Mouse (Mus musculus): ENCODE measurements at regions not wholly inside any gene's neighbourhood (a gene's known extent, or its start where the extent isn't known, plus 50 kb on each side); places are given as distances from the start of the nearest gene placed in this dataset.

GRCm38 (mm10) chr7:115204916-115205315 is 461.4 kb downstream of the Insc start:
- no peak for TF ChIP-seq POLR2A (IDR thresholded peaks at IDR 0.05; ENCODE audit: low read depth, low read length)
- TF ChIP-seq CTCF (IDR thresholded peaks at IDR 0.05; ENCODE audit: extremely low read depth, insufficient read depth, insufficient read length, insufficient replicate concordance) = no peak
